Mouse (Mus musculus) thymus, postnatal 14 days (tissue): ENCODE results near the gene Bex6.

Experiments used
- DNase-seq: peaks from one replicate; pipeline ENCODE4 v3.0.0; 2021

Gene Bex6

GRCm38 (mm10) chr16:32179333-32179901 is at the start of gene Bex6:
Gene Bex6 (plus strand): TSS chr16:32179823.
- no peak for DNase-seq

GRCm38 (mm10) chr16:32130190-32130826 is 49.3 kb upstream of the Bex6 start:
- peak; percentile 79 for DNase-seq

- no peak for DNase-seq
Measured at GRCm38 (mm10) chr16:32133148-32133547, 46.5 kb upstream of the Bex6 start.

GRCm38 (mm10) chr16:32135842-32136357 is 43.7 kb upstream of the Bex6 start:
- DNase-seq: no peak

- no peak for DNase-seq
Measured at GRCm38 (mm10) chr16:32138954-32139353, 40.7 kb upstream of the Bex6 start.

- DNase-seq: no peak
Measured at GRCm38 (mm10) chr16:32143766-32144165, 35.9 kb upstream of the Bex6 start.

- no peak for DNase-seq
Measured at GRCm38 (mm10) chr16:32144592-32144991, 35.0 kb upstream of the Bex6 start.

- DNase-seq: no peak
Measured at GRCm38 (mm10) chr16:32147589-32148207, 31.9 kb upstream of the Bex6 start.

GRCm38 (mm10) chr16:32153976-32154375 is 25.6 kb upstream of the Bex6 start:
- DNase-seq: no peak

- DNase-seq: no peak
Measured at GRCm38 (mm10) chr16:32154437-32154836, 25.2 kb upstream of the Bex6 start.

- DNase-seq: no peak
Measured at GRCm38 (mm10) chr16:32156719-32157118, 22.9 kb upstream of the Bex6 start.

GRCm38 (mm10) chr16:32157369-32157768 is 22.3 kb upstream of the Bex6 start:
- DNase-seq: no peak

- no peak for DNase-seq
Measured at GRCm38 (mm10) chr16:32158966-32159365, 20.7 kb upstream of the Bex6 start.

GRCm38 (mm10) chr16:32160742-32161323 is 18.8 kb upstream of the Bex6 start:
- DNase-seq: peak; percentile 34

- peak; percentile 58 for DNase-seq
Measured at GRCm38 (mm10) chr16:32163392-32163791, 16.2 kb upstream of the Bex6 start.

GRCm38 (mm10) chr16:32163891-32164290 is 15.7 kb upstream of the Bex6 start:
- no peak for DNase-seq

GRCm38 (mm10) chr16:32164396-32165027 is 15.1 kb upstream of the Bex6 start:
- DNase-seq: peak; percentile 48

GRCm38 (mm10) chr16:32165281-32165821 is 14.3 kb upstream of the Bex6 start, which contains the start of gene Nrros:
Gene Nrros (minus strand): TSS chr16:32165594.
- peak; percentile 85 for DNase-seq

- DNase-seq: no peak
Measured at GRCm38 (mm10) chr16:32167819-32168545, 11.6 kb upstream of the Bex6 start.

GRCm38 (mm10) chr16:32171031-32171731 is 8.4 kb upstream of the Bex6 start:
- no peak for DNase-seq

- no peak for DNase-seq
Measured at GRCm38 (mm10) chr16:32173401-32173800, 6.2 kb upstream of the Bex6 start.
